Mouse (Mus musculus) limb, embryonic 10.5 days (tissue): ENCODE results near the gene Ybx2. TPM values are rescaled to one million over a fixed set of nuclear protein-coding genes. Genes with fewer than 3 reads are reported as not detected.
A peak's percentile ranks its signal among the peaks of the same experiment; 100 is the strongest.
"Not testable (repeated sequence)": the region's sequence is repeated elsewhere in the genome, so short reads cannot be mapped to it uniquely, and the experiment has no call there.

Experiments
- DNase-seq: peaks from one replicate; pipeline ENCODE4 v3.0.0-alpha.2; 2017; ENCODE audit warnings: low spot score
- H3K27ac ChIP-seq: fragments of 300-500 bp; sonication (generic); 2 replicates; pipeline ENCODE4 v1.5.1; 2016; ENCODE audit warnings: mild to moderate bottlenecking
- H3K27me3 ChIP-seq: fragments of 300-500 bp; sonication (generic); 2 replicates; pipeline ENCODE4 v1.6.1; 2016; ENCODE audit warnings: low read depth, mild to moderate bottlenecking; ENCODE audit not compliant: poor library complexity, severe bottlenecking
- H3K36me3 ChIP-seq: fragments of 300-500 bp; sonication (generic); 2 replicates; pipeline ENCODE4 v1.6.1; 2016; ENCODE audit warnings: mild to moderate bottlenecking, moderate library complexity
- H3K4me1 ChIP-seq: fragments of 300-500 bp; sonication (generic); 2 replicates; pipeline ENCODE4 v1.6.1; 2016
- H3K4me3 ChIP-seq: fragments of 300-500 bp; sonication (generic); 2 replicates; pipeline ENCODE4 v1.5.1; 2016; ENCODE audit warnings: mild to moderate bottlenecking, moderate library complexity
- H3K9me3 ChIP-seq: fragments of 300-500 bp; sonication (generic); replicated peaks from 2 replicates; pipeline ENCODE4 v1.6.1; 2016; ENCODE audit warnings: mild to moderate bottlenecking
- WGBS: fragments of 180-500 bp; shearing (Covaris S2); methylation state at CpG from one replicate; pipeline ENCODE4 v1.1.7; 2016; 5-methylcytosine and 5-hydroxymethylcytosine counted together
- polyA plus RNA-seq: library from polyadenylated mRNA; unstranded; fragments of >200 nt; fragmentation: Nextera tagmentation; extraction: Ambion mirVana; gene quantifications from 2 replicates; pipeline ENCODE4 v1.2.1, GENCODE M21; 2016

The Ybx2 gene
- polyA plus RNA-seq, 1 experiment from 2014 or later, result 6.1 TPM

DNA sequence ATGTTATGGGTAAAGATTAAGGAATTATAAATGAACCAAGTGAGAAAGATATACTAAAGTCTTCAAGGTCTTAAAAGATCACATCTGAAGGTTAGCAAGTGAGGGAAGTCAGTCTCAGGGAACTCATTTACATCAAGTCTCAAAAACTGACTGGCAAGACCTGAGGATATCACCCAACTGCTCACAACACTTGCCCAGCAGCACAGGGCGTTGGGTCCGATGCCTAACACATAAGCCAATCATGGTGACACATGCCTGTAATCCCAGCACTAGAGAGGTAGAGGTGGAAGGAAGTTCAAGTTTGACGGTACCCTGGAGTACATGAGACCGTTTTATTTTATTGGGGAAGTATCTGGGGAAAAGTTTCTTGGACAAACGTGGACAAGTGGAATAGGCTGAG, 17.5 kb upstream of the Ybx2 start:
- DNase-seq, result no peak
- peaks cover 60% of the 10 kb centered on the region for H3K36me3 ChIP-seq
- no peak overlapping the region for H3K27ac ChIP-seq
- WGBS, result 89% methylated on average over 5 of the region's 5 CpGs
- H3K27me3 ChIP-seq, result no peaks in the 10 kb centered on the region
- peaks cover 69% of the 10 kb centered on the region for H3K4me1 ChIP-seq
- peak overlapping the region; percentile 100; the same call in 1 of the 2 replicates for H3K4me3 ChIP-seq
- no peaks in the 10 kb centered on the region for H3K9me3 ChIP-seq

DNA sequence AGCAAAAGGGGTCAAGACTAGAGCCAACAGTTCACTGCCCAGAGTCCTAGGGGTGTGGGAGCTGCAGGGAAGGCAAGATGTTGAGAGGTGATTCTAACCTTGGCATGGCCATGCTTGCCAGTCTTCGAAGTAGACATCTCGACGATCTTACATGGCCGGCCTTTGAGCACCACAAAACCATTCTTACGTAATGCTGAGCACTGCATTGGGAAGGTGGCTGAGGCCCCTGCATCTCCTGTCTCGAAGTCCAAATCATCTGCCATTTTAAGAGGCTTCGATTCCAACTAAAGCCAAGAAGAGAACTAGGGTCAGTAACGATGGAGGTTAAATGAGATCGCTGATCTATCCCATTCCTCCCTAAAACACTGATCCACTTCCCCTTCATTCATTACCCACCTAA, 16.5 kb upstream of the Ybx2 start:
- 87% methylated on average over 9 of the region's 9 CpGs for WGBS
- Histone ChIP-seq H3K4me3 (peak overlapping the region; percentile 100), H3K9me3 (no peaks in the 10 kb centered on the region), H3K27ac (peak overlapping the region; percentile 99; the same call in 1 of the 2 replicates), H3K27me3 (no peaks in the 10 kb centered on the region), H3K36me3 (peaks cover 54% of the 10 kb centered on the region), H3K4me1 (peaks cover 63% of the 10 kb centered on the region)
- no peak for DNase-seq

DNA sequence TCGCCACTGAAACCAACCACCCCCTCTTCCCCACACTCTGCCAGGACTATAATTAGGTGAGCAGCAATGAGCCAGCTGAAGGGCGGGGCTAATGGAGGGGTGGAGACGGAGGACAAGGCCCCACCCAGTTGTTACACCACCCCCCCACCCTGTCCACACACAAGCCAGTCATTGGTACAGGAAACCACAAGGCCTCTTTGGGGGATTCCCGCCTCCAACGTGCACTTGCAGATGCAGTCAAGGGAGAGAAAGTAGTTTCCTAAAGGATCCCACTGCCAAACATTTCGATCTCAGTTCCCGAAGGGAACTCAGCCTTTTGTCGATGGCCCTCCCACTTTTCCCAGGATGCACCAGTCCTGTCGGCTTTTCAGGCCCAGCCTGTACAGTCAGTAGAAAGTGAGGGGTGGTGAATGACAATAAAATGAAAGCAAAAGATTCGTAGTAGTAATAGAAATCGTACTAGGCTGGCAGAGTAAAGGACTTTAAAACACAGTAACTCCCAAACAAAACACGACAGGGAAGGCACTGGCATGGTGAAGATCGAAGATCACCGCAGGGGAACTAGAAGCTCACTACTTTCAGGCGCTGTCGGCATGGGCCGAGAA, 15.8 kb upstream of the Ybx2 start:
- Histone ChIP-seq H3K4me1 (peaks cover 56% of the 10 kb centered on the region), H3K4me3 (peak overlapping the region; percentile 100), H3K9me3 (no peaks in the 10 kb centered on the region), H3K27me3 (no peaks in the 10 kb centered on the region), H3K27ac (peak overlapping the region; percentile 99), H3K36me3 (peaks cover 51% of the 10 kb centered on the region)
- DNase-seq, result peak; percentile 72
- under 1% methylated on average over 17 of the region's 17 CpGs for WGBS

DNA sequence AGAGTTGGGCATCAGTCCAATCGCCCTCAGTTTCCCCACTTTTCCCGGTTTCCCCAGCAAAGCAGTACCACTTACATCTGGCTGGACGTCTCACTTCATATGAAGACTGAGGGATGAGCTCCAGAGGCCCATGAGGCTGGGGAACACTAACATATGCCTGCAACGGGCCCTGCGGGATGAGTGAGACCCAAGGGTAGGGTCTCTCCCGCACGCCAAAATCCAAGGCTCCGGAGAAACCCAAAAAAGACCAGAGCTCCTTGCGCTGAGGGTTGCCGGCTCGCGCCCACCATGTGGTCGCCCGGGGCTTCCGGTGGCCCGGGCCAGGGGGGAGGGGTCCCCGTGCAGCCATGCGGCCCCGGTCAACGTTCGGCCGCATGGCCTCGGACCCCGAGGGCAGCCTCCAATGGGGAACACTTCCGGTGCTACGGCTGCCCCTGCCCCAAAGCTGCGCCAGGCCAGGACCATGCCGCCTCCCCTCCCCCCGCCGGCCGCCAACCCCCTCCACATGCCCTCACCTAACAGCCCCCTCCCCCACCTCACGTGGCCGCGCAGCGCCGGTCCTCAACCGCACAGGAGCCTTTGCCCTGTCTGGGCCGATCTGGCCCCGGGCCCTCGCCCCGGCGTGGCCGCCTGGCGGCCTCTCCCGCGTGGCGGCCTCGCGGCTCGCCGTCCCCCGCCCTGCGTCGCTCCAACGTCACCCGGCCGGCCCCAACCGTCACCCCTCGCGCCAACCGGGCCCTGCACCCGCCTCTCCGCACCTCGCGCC, 15.1 kb upstream of the Ybx2 start:
- peak overlapping the region; percentile 99 for H3K27ac ChIP-seq
- peaks cover 45% of the 10 kb centered on the region for H3K36me3 ChIP-seq
- under 1% methylated on average over 65 of the region's 65 CpGs for WGBS
- no peaks in the 10 kb centered on the region for H3K27me3 ChIP-seq
- peak overlapping the region; percentile 100 for H3K4me3 ChIP-seq
- no peaks in the 10 kb centered on the region for H3K9me3 ChIP-seq
- peak; percentile 82 for DNase-seq
- peaks cover 49% of the 10 kb centered on the region for H3K4me1 ChIP-seq

DNA sequence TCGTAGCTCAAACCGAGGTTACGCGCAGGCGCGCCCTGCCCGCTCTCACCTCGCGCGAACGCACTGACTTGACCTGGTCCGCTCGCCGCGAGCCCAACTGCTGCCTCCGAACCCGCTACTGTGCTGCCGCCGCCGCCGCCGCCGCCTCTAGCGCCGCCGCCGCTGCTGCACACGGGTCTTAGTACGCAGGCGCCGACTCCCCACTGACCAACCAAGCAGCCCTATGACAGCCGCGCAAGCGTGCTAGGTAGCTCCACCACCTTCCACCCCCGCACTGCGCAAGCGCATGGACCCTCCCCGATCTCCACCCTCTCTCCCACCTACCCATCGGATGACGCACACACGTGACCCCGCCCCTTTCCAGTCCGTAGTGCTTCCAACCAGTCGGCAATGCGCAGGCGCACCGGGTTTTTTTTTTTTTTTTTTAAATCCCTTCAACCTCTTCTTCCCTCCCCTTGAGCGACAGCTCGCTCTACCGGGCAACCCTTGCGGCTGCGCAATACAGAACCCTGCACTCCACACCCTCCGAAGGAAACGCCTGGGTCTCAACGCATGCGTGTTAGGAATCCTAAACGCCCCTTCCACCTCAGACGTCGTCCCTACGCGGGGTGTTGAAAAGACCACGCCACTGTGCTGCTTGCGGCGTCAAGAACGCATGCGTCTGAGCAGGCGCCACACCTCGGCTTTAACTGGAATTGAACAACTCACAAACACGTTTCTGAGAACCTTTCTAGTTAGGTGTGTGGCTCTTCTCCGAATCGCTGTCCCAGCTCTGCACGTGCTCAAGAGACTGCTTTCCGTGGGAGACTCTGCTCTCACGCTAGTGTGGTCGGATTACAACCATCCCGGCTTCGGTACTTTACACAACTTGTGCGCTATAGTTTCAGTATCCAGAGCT, 14.2 kb upstream of the Ybx2 start, which contains the start of gene Eif5a:
Gene Eif5a, minus strand, starts transcription at position 845 of the 898 bp plus-strand sequence.
- Histone ChIP-seq H3K27ac (peak within 1 kb of the TSS; percentile 99), H3K4me1 (peaks cover 40% of the 10 kb centered on the region), H3K4me3 (peak within 1 kb of the TSS; percentile 100), H3K36me3 (peaks cover 35% of the 10 kb centered on the region), H3K9me3 (no peaks in the 10 kb centered on the region), H3K27me3 (no peaks in the 10 kb centered on the region)
- peak; percentile 100 for DNase-seq
- WGBS, result under 1% methylated on average over 78 of the region's 78 CpGs

DNA sequence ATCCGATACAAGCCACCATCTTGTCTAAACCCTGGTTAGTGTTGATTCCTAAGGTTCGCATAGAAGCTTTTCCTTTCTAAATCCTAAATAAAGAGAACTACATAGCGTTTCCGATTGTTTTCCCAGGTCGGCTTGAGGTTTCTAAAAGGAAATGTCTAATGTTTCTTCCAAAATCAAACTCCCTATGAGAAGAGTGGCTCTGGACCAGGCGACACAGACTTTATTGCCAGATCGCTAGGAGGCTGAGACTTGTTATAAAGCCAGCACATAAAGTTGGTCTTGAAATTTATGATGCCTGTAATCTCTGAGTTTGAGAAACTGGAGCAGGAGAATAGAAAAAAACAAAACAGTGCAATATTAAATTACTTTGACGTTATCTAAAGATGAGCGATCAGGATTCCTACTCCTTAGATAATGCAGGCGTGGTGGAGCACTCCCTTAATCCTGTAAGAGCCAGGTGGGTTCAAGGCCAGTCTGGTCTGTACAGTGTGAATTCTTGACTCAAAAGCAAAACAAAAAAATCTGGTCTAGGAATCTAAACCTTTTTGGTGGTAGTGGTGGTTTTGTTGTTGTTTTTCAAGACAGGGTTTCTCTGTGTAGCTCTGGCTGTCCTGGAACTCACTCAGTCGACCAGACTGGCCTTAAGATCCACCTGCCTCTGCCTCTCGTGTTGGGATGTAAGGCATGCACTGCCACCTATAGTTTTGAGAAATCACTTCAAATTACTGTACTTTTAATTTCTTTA, 13.4 kb upstream of the Ybx2 start:
- WGBS, result 5% methylated on average over 12 of the region's 12 CpGs
- peak overlapping the region; percentile 100 for H3K4me3 ChIP-seq
- peaks cover 27% of the 10 kb centered on the region for H3K36me3 ChIP-seq
- no peaks in the 10 kb centered on the region for H3K27me3 ChIP-seq
- peak overlapping the region; percentile 99 for H3K27ac ChIP-seq
- H3K9me3 ChIP-seq, result no peaks in the 10 kb centered on the region
- no peak for DNase-seq
- H3K4me1 ChIP-seq, result peaks cover 35% of the 10 kb centered on the region

DNA sequence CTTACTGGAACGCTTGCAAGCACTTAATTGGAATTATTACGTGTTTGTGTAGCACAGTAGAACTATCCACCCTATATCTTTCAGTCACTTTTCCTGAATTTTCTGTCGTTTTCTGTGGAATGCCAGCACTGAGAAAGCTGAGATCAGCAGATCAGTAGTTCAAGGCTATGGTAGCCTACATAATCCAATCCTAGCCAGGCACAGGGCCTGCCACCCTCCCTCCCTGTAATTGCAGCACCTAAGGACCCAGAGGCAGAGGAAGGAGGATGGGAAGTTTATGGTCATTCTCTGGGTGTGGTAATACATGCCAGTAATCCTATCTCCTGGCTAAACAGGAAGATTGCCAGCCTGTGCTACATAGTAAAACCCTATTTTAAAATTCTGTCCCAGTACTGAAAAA, 12.8 kb upstream of the Ybx2 start:
- DNase-seq, result no peak
- Histone ChIP-seq H3K9me3 (no peaks in the 10 kb centered on the region), H3K36me3 (peaks cover 21% of the 10 kb centered on the region), H3K4me1 (peaks cover 29% of the 10 kb centered on the region), H3K27me3 (no peaks in the 10 kb centered on the region), H3K27ac (peak overlapping the region; percentile 99), H3K4me3 (no peak overlapping the region)
- 70% methylated on average over 3 of the region's 3 CpGs for WGBS

DNA sequence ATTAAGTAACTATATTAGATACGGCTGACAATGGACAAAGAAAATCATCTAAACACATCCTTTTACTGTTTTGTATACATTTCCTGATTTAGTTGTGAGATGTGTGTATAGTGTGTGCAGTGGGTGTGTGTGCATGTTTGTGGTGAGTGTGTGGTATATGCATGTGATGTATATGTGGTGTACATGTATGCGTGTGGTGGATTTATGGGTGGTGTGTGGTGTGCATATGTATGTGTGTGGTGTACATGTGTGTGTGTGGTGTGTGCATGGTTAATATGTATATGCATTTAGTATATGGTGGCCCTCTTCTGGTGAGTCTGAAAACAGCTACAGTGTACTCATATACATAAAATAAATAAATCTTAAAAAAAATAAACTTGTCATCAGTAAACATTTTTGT, 8.1 kb upstream of the Ybx2 start:
- DNase-seq, result no peak
- H3K36me3 ChIP-seq, result no peaks in the 10 kb centered on the region

DNA sequence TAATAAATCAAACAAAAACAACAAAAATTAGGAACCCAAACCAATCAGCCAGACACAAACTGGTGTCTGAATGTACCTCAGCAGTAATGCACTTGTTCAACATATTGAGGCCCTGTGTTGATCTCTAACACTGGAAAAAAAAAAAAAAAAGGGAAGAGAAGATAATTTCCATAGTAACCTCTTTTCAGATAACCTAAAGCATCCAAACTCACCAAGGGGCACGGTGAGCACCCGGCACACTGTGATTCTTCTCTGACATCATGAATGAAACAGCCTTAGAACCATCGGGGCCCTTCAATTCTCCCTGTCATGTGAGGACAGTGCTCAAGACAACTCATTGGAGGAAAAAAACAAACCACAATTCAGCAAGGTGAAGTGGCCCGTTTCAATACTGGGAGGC, 5.9 kb upstream of the Ybx2 start:
- H3K27ac ChIP-seq, result no peak overlapping the region
- H3K27me3 ChIP-seq, result 0 out of 2 replicates have a peak, but pooled peaks cover 2% of the 10 kb centered on the region
- WGBS, result 92% methylated on average over 4 of the region's 4 CpGs
- no peak for DNase-seq
- no peaks in the 10 kb centered on the region for H3K36me3 ChIP-seq
- H3K4me3 ChIP-seq, result no peak overlapping the region
- H3K9me3 ChIP-seq, result no peaks in the 10 kb centered on the region
- peaks cover 9% of the 10 kb centered on the region for H3K4me1 ChIP-seq

More for the DNA sequence above, 8.1 kb upstream of the Ybx2 start:
- WGBS, result 96% methylated on average over 2 of the region's 2 CpGs
- H3K27ac ChIP-seq, result no peak overlapping the region
- no peaks in the 10 kb centered on the region for H3K9me3 ChIP-seq
- no peaks in the 10 kb centered on the region for H3K27me3 ChIP-seq
- peaks cover 5% of the 10 kb centered on the region for H3K4me1 ChIP-seq
- H3K4me3 ChIP-seq, result no peak overlapping the region

DNA sequence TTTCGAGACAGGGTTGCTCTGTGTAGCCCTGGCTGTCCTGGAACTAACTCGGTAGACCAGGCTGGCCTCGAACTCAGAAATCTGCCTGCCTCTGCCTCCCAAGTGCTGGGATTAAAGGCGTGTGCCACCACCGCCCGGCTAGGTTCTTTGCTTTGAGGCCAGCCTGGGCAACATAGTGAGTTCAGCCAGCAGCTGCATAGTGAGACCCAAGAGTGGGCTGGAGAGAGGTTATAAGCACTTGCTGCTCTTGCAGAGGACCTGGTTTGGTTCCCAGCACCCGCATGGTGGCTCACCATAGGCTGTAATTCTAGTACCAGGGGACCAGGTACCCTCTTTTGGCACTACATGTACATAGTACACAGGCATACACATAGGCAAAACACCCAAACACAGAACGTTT, 5.4 kb upstream of the Ybx2 start:
- not testable (repeated sequence) for DNase-seq, H3K27me3 ChIP-seq, H3K36me3 ChIP-seq, H3K4me3 ChIP-seq, H3K9me3 ChIP-seq, H3K27ac ChIP-seq
- WGBS, result 87% methylated on average over 8 of the region's 8 CpGs
- peaks cover 13% of the 10 kb centered on the region for H3K4me1 ChIP-seq

DNA sequence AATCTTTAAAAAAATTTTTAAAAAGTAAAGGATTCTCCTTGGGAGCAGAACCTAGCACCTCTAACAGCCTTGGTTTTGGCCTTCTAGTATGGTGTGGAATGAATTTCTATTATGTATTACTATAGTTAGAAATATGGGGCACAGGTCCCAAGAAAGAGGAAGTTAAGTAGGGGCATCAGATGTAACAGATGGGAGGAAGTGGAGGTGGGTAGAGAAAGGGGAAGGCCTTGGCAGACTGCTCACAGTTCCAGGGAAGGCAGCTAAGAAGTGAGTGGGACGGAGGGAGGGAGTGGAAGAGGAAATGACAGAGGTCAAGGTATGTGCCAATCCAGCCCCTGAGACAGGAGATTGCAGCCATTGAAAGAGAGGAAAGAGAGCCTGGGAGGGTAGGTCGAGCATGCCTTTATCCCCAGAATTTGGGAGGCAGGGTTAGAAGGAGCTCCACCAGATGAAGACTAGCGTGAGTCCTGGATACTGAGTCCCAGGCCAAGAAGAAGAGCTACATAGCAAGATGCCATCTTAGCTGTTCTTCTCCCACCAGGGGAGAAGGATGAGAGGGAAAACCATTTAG, 4.5 kb upstream of the Ybx2 start:
- no peak for DNase-seq
- Histone ChIP-seq H3K27me3 (peaks cover 13% of the 10 kb centered on the region), H3K4me3 (no peak overlapping the region), H3K4me1 (peaks cover 22% of the 10 kb centered on the region), H3K36me3 (no peaks in the 10 kb centered on the region), H3K27ac (no peak overlapping the region), H3K9me3 (no peaks in the 10 kb centered on the region)
- 78% methylated on average over 3 of the region's 3 CpGs for WGBS

DNA sequence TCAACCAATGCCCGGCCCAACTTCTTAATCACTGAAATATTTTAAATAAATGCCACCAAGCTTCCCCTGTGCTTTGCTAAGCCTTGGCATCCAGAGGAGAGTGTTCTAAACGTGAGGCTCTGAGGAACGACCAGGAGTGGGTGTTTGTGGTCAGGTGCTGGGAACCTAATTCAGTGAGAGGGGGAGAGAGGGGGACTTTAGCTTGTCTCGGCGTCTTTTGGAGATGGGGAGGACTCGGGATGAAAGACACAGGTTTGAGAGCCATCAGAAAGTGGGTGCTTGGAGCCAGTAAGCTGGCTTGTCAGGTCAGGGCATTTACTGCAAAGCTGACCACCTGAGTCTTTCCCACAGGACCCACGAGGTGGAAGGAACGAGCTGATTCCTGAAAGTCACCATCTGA, 3.8 kb upstream of the Ybx2 start:
- 76% methylated on average over 8 of the region's 8 CpGs for WGBS
- DNase-seq, result no peak

More for the DNA sequence above, 3.8 kb upstream of the Ybx2 start:
- Histone ChIP-seq H3K9me3 (no peaks in the 10 kb centered on the region), H3K4me1 (peaks cover 29% of the 10 kb centered on the region), H3K36me3 (no peaks in the 10 kb centered on the region), H3K4me3 (no peak overlapping the region), H3K27me3 (peaks cover 21% of the 10 kb centered on the region), H3K27ac (no peak overlapping the region)
